Mouse (Mus musculus): Measurements from ENCODE around the gene Ctnna3.

GRCm38 (mm10) chr10:64075944-64076343, 646.0 kb downstream of the Ctnna3 start:
- no peak for TF ChIP-seq CTCF (IDR thresholded peaks at IDR 0.05; ENCODE audit: borderline replicate concordance, insufficient read depth, low read depth, low read length)
- TF ChIP-seq POLR2A (IDR thresholded peaks at IDR 0.05; ENCODE audit: borderline replicate concordance, insufficient read depth, low read length), result no peak
